Mouse (Mus musculus): ENCODE results near the gene Pop7.

GRCm38 (mm10) chr5:137466946-137467345 lies 35.4 kb downstream of the Pop7 start:
- TF ChIP-seq GATA1 (IDR thresholded peaks at IDR 0.05; ENCODE audit: borderline replicate concordance, low read length), result no peak
- TF ChIP-seq FLI1 (IDR thresholded peaks at IDR 0.05; ENCODE audit: low read length), result no peak
